Mouse (Mus musculus) forebrain, embryonic 13.5 days (tissue): ENCODE data around the gene Zfp787. TPM values are rescaled to one million over a fixed set of nuclear protein-coding genes. Genes with fewer than 3 reads are reported as not detected.
"Not testable (repeated sequence)": the region's sequence is repeated elsewhere in the genome, so short reads cannot be mapped to it uniquely, and the experiment has no call there.

Experiments
- ATAC-seq: fragments of 200-750 bp; cut with Nextera tagmentation; 2 replicates; pipeline ENCODE4 v1.8.0; 2017
- H3K27ac ChIP-seq: fragments of 300-500 bp; sonication (generic); 2 replicates; pipeline ENCODE4 v1.5.1; 2015; ENCODE audit warnings: inconsistent platforms, mild to moderate bottlenecking, moderate library complexity
- H3K27me3 ChIP-seq: fragments of 300-500 bp; sonication (generic); 2 replicates; pipeline ENCODE4 v1.6.1; 2015; ENCODE audit warnings: mild to moderate bottlenecking, inconsistent platforms
- H3K36me3 ChIP-seq: fragments of 300-500 bp; sonication (generic); 2 replicates; pipeline ENCODE4 v1.6.1; 2015; ENCODE audit warnings: mild to moderate bottlenecking, inconsistent platforms; ENCODE audit not compliant: poor library complexity, severe bottlenecking
- H3K4me1 ChIP-seq: fragments of 300-500 bp; sonication (generic); 2 replicates; pipeline ENCODE4 v1.6.1; 2015; ENCODE audit warnings: inconsistent platforms
- H3K4me2 ChIP-seq: fragments of 300-500 bp; sonication (generic); 2 replicates; pipeline ENCODE4 v1.6.1; 2015; ENCODE audit warnings: inconsistent platforms, mild to moderate bottlenecking, moderate library complexity
- H3K4me3 ChIP-seq: fragments of 300-500 bp; sonication (generic); 2 replicates; pipeline ENCODE4 v1.5.1; 2015; ENCODE audit warnings: mild to moderate bottlenecking, inconsistent platforms
- H3K9ac ChIP-seq: fragments of 300-500 bp; sonication (generic); 2 replicates; pipeline ENCODE4 v1.6.1; 2015; ENCODE audit warnings: mild to moderate bottlenecking, inconsistent platforms
- H3K9me3 ChIP-seq: fragments of 300-500 bp; sonication (generic); replicated peaks from 2 replicates; pipeline ENCODE4 v1.6.1; 2016; ENCODE audit warnings: inconsistent platforms
- WGBS: fragments of 180-500 bp; shearing (Covaris S2); methylation state at CpG from one replicate; pipeline ENCODE4 v1.1.7; 2015; 5-methylcytosine and 5-hydroxymethylcytosine counted together
- polyA plus RNA-seq: library from polyadenylated mRNA; unstranded; fragments of >200 nt; fragmentation: Nextera tagmentation; extraction: Ambion mirVana; gene quantifications from 2 replicates; pipeline ENCODE4 v1.2.1, GENCODE M21; 2015

Gene Zfp787
- polyA plus RNA-seq, 1 experiment from 2014 or later: 22.8 TPM

DNA sequence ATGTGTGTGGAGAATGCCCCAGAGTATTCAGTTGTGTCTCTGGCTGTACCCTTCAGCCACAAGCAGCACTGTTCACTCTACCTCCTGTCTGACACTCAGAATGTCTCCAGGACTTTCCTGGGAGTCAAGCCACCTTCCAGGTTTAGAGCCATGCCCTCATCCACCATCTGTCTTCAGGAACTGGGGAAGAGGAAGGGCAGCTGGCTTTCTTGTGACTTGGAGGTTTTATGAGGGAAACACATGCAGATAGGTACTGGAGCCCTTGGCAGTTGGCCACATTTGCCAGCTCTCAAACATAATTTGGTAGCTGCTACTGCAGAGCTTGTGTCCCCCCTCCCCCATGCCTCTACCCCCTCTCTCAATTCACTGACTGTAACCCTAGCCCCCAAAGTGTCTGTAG is 23.2 kb upstream of the Zfp787 start:
- H3K27ac ChIP-seq: no peak overlapping the region
- ATAC-seq: no peak
- peaks cover 35% of the 10 kb centered on the region for H3K36me3 ChIP-seq
- H3K4me3 ChIP-seq: no peak overlapping the region
- H3K9me3 ChIP-seq: no peaks in the 10 kb centered on the region
- H3K27me3 ChIP-seq: no peaks in the 10 kb centered on the region
- no peak overlapping the region for H3K9ac ChIP-seq
- 0 out of 2 replicates have a peak, but pooled peaks cover 2% of the 10 kb centered on the region for H3K4me1 ChIP-seq
- no peak overlapping the region for H3K4me2 ChIP-seq

DNA sequence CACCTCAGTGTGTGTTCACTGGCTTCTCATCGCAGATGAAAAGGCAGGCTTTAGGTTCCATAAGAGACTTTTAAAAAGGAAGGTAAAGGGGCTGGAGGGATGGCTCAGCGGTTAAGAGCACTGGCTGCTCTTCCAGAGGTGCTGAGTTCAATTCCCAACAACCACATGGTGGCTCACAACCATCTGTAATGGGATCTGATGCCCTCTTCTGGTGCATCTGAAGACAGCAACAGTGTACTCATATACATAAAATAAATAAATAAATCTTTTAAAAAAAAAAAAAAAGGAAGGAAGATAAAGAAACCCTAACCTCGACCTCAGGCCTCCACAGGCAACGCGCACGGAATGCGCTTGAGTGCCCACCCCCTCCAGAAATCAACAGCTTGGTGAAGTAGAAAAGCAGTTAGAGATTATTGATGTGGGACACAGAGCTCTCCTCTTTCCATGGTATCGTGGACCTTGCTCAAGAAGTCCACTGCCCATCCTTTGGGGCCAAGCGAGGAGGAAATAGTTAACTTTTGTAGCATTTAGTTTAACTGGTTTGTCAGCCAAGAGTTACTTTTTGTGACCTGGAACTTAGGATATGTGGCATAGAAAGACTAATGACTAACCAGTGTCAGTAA is 18.7 kb upstream of the Zfp787 start:
- WGBS: 95% methylated on average over 9 of the region's 9 CpGs
- ATAC-seq, H3K27ac ChIP-seq, H3K4me3 ChIP-seq, H3K9me3 ChIP-seq, H3K4me2 ChIP-seq, H3K9ac ChIP-seq, H3K27me3 ChIP-seq: not testable (repeated sequence)
- H3K36me3 ChIP-seq: peaks cover 26% of the 10 kb centered on the region; the same call in 1 of the 2 replicates
- H3K4me1 ChIP-seq: peaks cover 15% of the 10 kb centered on the region

DNA sequence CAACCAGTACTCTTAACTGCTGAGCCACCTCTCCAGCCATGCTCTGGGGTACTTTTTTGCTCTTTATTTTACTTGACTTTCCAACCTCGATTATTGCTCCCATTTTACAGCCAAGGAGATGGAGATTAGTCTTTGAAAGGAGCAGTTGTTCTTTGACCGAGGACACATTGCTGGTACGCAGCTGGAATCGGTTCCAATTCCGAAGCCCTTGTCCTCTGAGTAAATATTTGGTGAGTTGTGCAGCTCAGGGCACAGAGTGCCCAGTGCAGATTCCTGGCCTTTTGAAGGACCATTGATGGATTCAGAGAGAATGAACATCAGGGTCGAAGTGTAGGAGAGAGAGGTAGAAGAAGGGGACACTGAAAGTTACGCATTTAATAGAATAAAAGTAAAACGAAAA is 18.1 kb upstream of the Zfp787 start:
- Histone ChIP-seq H3K36me3 (peaks cover 22% of the 10 kb centered on the region; the same call in 1 of the 2 replicates), H3K4me1 (peaks cover 15% of the 10 kb centered on the region), H3K9ac (no peak overlapping the region; the same call in 1 of the 2 replicates), H3K4me3 (no peak overlapping the region), H3K27me3 (no peaks in the 10 kb centered on the region), H3K9me3 (no peaks in the 10 kb centered on the region), H3K4me2 (no peak overlapping the region), H3K27ac (no peak overlapping the region)
- 93% methylated on average over 8 of the region's 8 CpGs for WGBS
- ATAC-seq: no peak

DNA sequence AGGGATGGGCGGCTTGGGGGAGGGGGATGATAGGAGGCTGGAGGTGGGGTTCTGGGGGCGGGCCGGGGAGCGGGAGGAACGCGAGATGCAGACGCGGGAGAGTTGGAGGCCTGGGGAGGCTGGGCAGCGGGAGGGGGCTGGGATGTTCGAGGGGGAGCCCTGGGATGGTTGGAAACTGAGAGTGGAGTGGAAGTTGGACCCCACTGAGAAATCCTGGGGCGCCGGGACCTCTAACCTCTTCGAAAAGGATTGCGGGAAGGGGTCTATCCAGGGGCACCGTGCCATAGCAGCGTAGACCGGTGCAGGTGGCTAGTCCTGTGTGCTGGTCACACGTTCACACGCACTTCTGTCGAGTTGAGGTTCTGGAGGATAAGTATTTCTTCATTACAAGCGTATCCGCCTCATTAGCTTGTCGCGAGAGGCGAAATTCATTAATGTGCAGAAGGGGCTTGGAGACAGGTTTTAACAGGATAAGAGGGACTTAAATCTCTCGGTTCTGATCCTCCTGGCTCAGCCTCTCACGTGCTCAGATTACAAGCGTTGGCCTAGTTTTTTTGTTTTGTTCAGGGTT is 17.0 kb upstream of the Zfp787 start:
- Histone ChIP-seq H3K9ac (peak overlapping the region; percentile 74), H3K4me2 (peak overlapping the region; percentile 77), H3K27me3 (no peaks in the 10 kb centered on the region), H3K4me1 (peaks cover 15% of the 10 kb centered on the region), H3K9me3 (no peaks in the 10 kb centered on the region), H3K27ac (peak overlapping the region; percentile 44), H3K4me3 (peak overlapping the region; percentile 58), H3K36me3 (peaks cover 20% of the 10 kb centered on the region; the same call in 1 of the 2 replicates)
- peak; percentile 28 for ATAC-seq
- under 1% methylated on average over 27 of the region's 28 CpGs for WGBS

DNA sequence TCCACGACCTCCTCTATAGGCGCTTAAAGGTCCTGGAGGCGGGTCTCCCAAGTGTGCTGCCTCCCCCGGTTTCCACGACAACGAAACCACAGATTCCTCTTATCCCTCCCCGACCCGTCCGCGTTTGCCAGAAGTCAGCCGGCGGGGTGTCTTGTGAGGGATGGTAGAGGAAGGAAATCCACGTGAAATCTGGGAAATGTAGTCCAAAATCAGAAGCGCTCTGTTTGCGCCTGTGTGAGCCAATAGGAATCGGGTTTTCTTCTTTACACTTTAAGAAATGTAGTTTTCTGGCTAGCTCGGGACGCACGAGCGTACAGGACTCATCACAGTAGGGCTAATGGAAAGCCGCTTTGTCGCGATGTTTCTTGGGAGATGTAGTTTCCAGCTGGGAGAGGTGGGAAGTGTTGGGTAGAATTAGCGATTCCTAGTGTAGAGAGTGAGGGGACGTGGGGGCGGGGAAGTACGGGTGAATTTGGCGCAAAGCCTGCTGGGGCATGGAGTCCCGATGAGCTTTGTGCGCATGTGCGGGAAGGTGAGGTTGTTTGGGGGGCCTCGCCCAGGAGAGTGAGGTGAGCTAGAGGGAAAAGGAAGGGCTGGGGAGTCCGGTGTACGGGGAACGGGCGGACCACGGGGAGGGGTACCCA is 16.3 kb upstream of the Zfp787 start, which contains the start of gene Zfp444:
Gene Zfp444, plus strand, starts transcription at position 221 of the 644 bp plus-strand sequence.
- under 1% methylated on average over 37 of the region's 37 CpGs for WGBS
- Histone ChIP-seq H3K4me2 (peak within 1 kb of the TSS; percentile 77), H3K4me1 (peaks cover 15% of the 10 kb centered on the region), H3K4me3 (peak within 1 kb of the TSS; percentile 58), H3K9ac (peak within 1 kb of the TSS; percentile 74), H3K9me3 (no peaks in the 10 kb centered on the region), H3K27me3 (no peaks in the 10 kb centered on the region), H3K27ac (peak within 1 kb of the TSS; percentile 82), H3K36me3 (peaks cover 20% of the 10 kb centered on the region; the same call in 1 of the 2 replicates)
- ATAC-seq: peak; percentile 96

DNA sequence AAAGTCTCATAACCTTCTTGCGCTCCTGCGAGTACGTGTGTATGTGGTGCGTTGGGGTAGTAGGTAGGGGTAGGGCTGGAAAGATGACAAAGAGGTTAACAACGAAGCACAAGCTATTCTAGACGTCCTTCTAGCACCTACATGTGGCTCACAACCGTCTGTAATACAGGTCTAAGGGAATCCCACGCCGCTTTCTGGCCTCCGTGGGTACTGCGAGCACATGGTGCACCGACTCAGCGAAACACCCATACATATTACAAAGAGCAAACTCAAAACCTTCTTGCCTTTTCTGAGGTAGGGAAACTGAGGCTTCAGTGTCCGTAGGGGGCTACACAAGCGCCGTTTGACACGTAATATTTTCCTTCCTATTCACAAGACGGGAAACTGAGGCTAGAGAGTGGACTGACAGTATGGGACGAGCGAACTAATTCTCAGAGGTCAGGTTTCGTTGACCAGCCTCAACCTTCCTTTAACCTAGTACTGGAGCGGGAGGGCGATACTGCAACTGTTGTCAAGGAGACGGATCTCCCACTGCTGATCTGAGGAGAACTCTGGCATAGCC is 15.7 kb upstream of the Zfp787 start:
- Histone ChIP-seq H3K4me2 (peak overlapping the region; percentile 77), H3K4me1 (peaks cover 15% of the 10 kb centered on the region), H3K9ac (peak overlapping the region; percentile 68), H3K27me3 (no peaks in the 10 kb centered on the region), H3K9me3 (no peaks in the 10 kb centered on the region), H3K27ac (peak overlapping the region; percentile 82), H3K36me3 (peaks cover 20% of the 10 kb centered on the region; the same call in 1 of the 2 replicates), H3K4me3 (peak overlapping the region; percentile 58)
- ATAC-seq: peak; percentile 44
- under 1% methylated on average over 24 of the region's 24 CpGs for WGBS

DNA sequence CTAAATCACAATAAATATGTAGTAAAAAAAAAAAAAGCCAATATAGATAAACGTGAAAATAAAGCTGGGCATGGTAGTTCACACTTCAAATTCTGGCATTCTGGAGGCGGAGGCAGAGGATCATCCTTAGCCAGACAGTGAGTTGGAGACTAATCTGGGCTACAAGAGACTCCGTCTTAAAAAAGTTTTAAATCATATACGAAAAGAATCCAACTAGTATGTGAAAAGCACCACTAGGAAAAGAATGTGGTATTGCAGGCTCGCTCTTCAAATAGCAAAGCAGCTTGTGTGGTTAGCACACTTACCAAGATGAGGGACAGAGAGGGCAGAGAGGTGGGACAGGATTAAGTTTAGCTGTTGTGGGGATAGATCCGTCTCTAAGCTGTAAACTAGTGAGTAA is 15.1 kb upstream of the Zfp787 start:
- 46% methylated on average over 6 of the region's 6 CpGs for WGBS
- H3K27me3 ChIP-seq: no peaks in the 10 kb centered on the region
- H3K9ac ChIP-seq: peak overlapping the region; percentile 68

DNA sequence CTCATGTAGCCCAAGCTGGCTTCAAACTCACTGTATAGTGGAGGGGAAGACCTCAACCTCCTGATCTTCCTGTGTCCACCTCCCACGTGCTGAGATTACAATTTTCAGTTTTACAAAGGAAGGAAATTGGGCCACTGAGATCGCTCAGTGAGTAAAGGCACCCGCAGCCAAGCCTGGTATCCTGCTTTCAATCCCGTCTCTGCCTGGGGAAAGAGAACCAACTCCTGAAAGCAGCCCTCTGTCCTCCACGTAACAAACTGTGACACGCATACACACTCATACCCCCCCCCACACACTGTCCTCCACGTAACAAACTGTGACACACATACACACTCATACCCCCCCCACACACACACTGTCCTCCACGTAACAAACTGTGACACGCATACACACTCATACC is 14.6 kb upstream of the Zfp787 start:
- WGBS: 89% methylated on average over 9 of the region's 9 CpGs
- H3K27me3 ChIP-seq: no peaks in the 10 kb centered on the region

More for the DNA sequence above, 15.1 kb upstream of the Zfp787 start:
- Histone ChIP-seq H3K36me3 (peaks cover 18% of the 10 kb centered on the region; the same call in 1 of the 2 replicates), H3K4me1 (peaks cover 15% of the 10 kb centered on the region), H3K9me3 (no peaks in the 10 kb centered on the region), H3K27ac (peak overlapping the region; percentile 82; the same call in 1 of the 2 replicates), H3K4me3 (peak overlapping the region; percentile 58; the same call in 1 of the 2 replicates), H3K4me2 (peak overlapping the region; percentile 77)
- no peak for ATAC-seq

DNA sequence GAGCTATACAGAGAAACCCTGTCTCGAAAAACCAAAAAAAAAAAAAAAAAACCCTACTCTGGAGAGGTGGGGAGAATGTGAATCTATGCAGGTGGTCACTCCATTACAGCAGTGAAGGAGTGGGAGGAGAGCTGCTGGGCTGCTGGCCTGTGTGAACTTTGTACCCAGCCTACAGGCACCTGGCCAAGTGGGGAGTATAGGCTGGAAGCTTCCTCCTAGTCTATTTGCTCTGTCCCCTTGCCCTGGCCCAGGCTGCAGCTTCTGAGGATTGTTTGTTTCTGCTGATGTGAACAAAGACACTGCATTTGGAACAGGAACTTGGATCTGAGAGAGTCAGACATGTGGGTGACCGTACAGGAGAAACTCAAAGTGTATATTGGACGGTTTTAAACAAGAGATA is 13.6 kb upstream of the Zfp787 start:
- Histone ChIP-seq H3K4me2 (no peak overlapping the region), H3K36me3 (peaks cover 4% of the 10 kb centered on the region; the same call in 1 of the 2 replicates), H3K4me1 (peaks cover 15% of the 10 kb centered on the region), H3K27ac (no peak overlapping the region), H3K27me3 (no peaks in the 10 kb centered on the region), H3K9me3 (no peaks in the 10 kb centered on the region), H3K9ac (no peak overlapping the region), H3K4me3 (no peak overlapping the region)
- 72% methylated on average over 3 of the region's 3 CpGs for WGBS
- ATAC-seq: no peak

More for the DNA sequence above, 14.6 kb upstream of the Zfp787 start:
- peaks cover 14% of the 10 kb centered on the region; the same call in 1 of the 2 replicates for H3K36me3 ChIP-seq
- H3K4me3 ChIP-seq: no peak overlapping the region
- H3K9ac ChIP-seq: no peak overlapping the region
- no peak overlapping the region for H3K27ac ChIP-seq
- no peak for ATAC-seq
- peaks cover 15% of the 10 kb centered on the region for H3K4me1 ChIP-seq
- H3K9me3 ChIP-seq: no peaks in the 10 kb centered on the region
- no peak overlapping the region for H3K4me2 ChIP-seq

DNA sequence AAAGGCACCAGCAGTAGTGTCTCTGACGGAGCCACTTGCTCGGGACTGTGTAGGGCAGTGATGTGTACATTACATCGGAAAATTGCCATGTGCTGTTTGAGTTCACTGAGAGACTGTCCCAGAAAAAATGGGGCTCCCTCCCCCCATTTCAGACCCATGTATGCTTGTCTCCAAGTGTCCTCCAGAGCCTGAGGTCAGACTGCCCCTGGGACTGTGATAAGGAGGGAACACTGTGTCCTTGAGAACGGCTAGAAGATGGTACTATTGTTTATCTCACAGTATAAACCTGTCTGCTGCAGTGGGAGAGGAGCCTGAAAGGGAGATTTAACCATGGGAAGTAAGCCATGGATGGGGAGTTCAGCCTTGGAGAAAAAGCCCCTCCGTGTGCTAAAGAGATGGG is 8.9 kb upstream of the Zfp787 start:
- no peak for ATAC-seq

DNA sequence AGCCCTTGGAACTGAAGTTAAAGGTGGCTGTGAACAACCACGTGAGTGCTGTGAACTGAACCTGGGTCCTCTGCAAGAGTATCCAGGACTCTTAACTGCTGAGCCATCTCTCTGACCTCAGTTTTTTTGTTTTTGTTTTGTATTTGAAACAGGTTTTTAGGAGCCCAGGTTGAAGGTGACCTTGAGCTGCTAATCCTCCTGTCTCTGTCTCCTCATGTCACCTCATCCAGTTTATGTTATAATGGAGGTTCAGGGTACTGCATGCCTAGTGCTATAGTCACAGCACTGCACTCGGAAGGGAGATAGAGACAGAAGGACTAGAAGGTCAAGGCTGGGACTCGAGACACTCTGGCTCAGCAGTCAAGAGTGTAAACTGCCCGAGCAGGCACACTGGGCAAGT is 6.4 kb upstream of the Zfp787 start:
- WGBS: 84% methylated on average over 4 of the region's 4 CpGs

More for the DNA sequence above, 8.9 kb upstream of the Zfp787 start:
- Histone ChIP-seq H3K27ac (no peak overlapping the region), H3K4me1 (no peaks in the 10 kb centered on the region), H3K4me2 (no peak overlapping the region), H3K27me3 (no peaks in the 10 kb centered on the region), H3K36me3 (no peaks in the 10 kb centered on the region), H3K4me3 (no peak overlapping the region), H3K9me3 (no peaks in the 10 kb centered on the region), H3K9ac (no peak overlapping the region)
- WGBS: 68% methylated on average over 5 of the region's 5 CpGs

DNA sequence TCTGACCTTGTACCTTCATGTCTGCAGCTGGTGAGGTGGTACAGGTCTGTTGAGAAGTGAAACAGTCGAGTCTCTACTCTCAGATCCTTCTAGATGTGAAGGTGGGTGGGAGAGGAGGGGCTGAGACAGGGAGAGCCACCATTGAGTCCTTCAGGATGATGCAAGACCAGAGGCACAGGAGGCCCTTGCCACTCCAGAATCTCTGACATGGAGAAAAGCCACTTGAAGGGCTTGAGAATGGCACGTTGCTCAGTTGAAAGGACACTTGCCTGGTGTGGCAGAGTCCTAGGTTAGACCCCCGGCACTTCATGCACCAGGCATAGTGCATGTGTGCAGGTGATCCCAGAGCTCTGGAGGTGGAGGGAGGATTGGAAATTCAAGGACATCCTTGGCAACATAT is 5.7 kb upstream of the Zfp787 start:
- Histone ChIP-seq H3K36me3 (no peaks in the 10 kb centered on the region), H3K4me3 (no peak overlapping the region), H3K4me1 (peaks cover 4% of the 10 kb centered on the region), H3K4me2 (no peak overlapping the region), H3K9me3 (no peaks in the 10 kb centered on the region), H3K27me3 (no peaks in the 10 kb centered on the region), H3K27ac (no peak overlapping the region), H3K9ac (no peak overlapping the region)
- WGBS: 63% methylated on average over 3 of the region's 3 CpGs
- ATAC-seq: no peak

More for the DNA sequence above, 6.4 kb upstream of the Zfp787 start:
- Histone ChIP-seq H3K4me3 (no peak overlapping the region), H3K9me3 (no peaks in the 10 kb centered on the region), H3K4me1 (no peaks in the 10 kb centered on the region), H3K9ac (no peak overlapping the region), H3K36me3 (no peaks in the 10 kb centered on the region), H3K27ac (no peak overlapping the region), H3K27me3 (no peaks in the 10 kb centered on the region), H3K4me2 (no peak overlapping the region)
- no peak for ATAC-seq
